Mouse (Mus musculus) erythroblast, embryonic 14.5 days (primary cell): ENCODE data around the gene Ppif. TPM values are rescaled to one million over a fixed set of nuclear protein-coding genes. Genes with fewer than 3 reads are reported as not detected.

Source experiments
- H3K27me3 ChIP-seq: 2 replicates; pipeline ENCODE4 v1.6.1; 2012; ENCODE audit warnings: inconsistent platforms; ENCODE audit not compliant: control insufficient read depth
- H3K36me3 ChIP-seq: 2 replicates; pipeline ENCODE4 v1.6.1; 2012; ENCODE audit warnings: mild to moderate bottlenecking, inconsistent platforms; ENCODE audit not compliant: control insufficient read depth
- H3K4me1 ChIP-seq: 2 replicates; pipeline ENCODE4 v1.6.1; 2012; ENCODE audit warnings: inconsistent platforms; ENCODE audit not compliant: control insufficient read depth
- H3K4me3 ChIP-seq: replicated peaks from 2 replicates; pipeline ENCODE3; 2012; ENCODE audit warnings: moderate library complexity, mild to moderate bottlenecking, inconsistent platforms
- H3K9me3 ChIP-seq: 2 replicates; pipeline ENCODE4 v1.6.1; 2012; ENCODE audit warnings: low read length, inconsistent platforms, mixed read lengths; ENCODE audit not compliant: control insufficient read depth
- GATA1 ChIP-seq: IDR thresholded peaks from 2 replicates; pipeline ENCODE4 v1.6.1; 2012; ENCODE audit warnings: low read length, inconsistent platforms, mixed read lengths
- TAL1 ChIP-seq: IDR thresholded peaks from 3 replicates; pipeline ENCODE4 v1.6.1; 2012; ENCODE audit warnings: low read length, inconsistent platforms, mixed read lengths
- polyA plus RNA-seq: library from polyadenylated mRNA; stranded (reverse); fragments of >175 nt; gene quantifications from 2 replicates; pipeline ENCODE4 v1.2.3, GENCODE M21; 2012

The Ppif gene
- polyA plus RNA-seq, 1 experiment: 0.71 TPM

DNA sequence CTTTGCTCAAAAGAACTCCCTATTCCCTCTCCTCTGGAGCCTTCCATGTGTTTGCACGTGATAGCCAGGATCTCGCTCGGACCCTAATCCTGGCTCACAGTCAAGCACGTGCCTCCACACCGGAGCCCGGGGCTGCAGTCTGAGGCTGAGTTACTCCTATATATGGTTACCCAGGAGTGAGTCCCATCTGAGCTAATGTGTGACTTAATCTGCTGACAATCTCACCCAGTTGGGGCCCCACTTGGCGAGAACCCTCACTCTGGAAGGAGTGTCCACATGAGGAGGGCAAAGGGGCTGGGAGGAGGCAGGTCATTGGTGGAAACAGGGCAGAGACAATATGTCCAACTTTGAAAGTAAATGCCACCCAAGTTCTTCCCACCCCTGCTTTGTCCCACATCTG is 17.2 kb downstream of the Ppif start:
- no peak overlapping the region for H3K4me3 ChIP-seq
- H3K4me1 ChIP-seq: peaks cover 27% of the 10 kb centered on the region
- H3K9me3 ChIP-seq: no peaks in the 10 kb centered on the region
- no peak for TF ChIP-seq TAL1
- no peak for TF ChIP-seq GATA1
- H3K36me3 ChIP-seq: peaks cover 8% of the 10 kb centered on the region; the same call in 1 of the 2 replicates
- H3K27me3 ChIP-seq: no peaks in the 10 kb centered on the region

- H3K36me3 ChIP-seq: peaks cover 8% of the 10 kb centered on the region; the same call in 1 of the 2 replicates
- peaks cover 27% of the 10 kb centered on the region for H3K4me1 ChIP-seq
- H3K4me3 ChIP-seq: no peak overlapping the region
- no peaks in the 10 kb centered on the region for H3K27me3 ChIP-seq
- H3K9me3 ChIP-seq: no peaks in the 10 kb centered on the region
- TF ChIP-seq GATA1 (no peak), TAL1 (no peak)
These were observed 17.6 kb downstream of the Ppif start for GRCm38 (mm10) chr14:25711602-25712001.

DNA sequence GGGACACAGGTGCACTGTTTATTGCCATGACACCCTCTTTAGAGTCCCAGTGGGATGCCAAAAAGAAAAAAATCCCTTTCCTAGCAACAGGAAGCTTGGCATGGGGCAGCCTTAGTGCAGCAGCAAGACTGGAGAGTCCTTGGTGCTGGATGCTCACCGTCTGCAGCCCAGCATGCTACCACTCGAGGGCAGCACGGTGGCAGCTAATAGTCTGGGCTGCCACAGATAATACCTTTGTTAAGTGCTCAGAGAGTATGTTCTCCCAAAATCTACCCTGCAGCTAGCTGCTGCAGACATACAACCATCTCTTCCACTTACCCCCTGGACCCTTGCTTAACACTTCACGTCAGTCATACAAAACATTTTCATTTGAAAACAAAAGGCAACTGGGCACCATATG is 19.5 kb downstream of the Ppif start:
- no peak for TF ChIP-seq TAL1
- TF ChIP-seq GATA1: no peak
- Histone ChIP-seq H3K27me3 (no peaks in the 10 kb centered on the region), H3K36me3 (peaks cover 8% of the 10 kb centered on the region; the same call in 1 of the 2 replicates), H3K4me3 (no peak overlapping the region), H3K4me1 (peaks cover 27% of the 10 kb centered on the region), H3K9me3 (no peaks in the 10 kb centered on the region)

- Histone ChIP-seq H3K36me3 (peaks cover 11% of the 10 kb centered on the region; the same call in 1 of the 2 replicates), H3K9me3 (no peaks in the 10 kb centered on the region), H3K4me3 (no peak overlapping the region), H3K27me3 (no peaks in the 10 kb centered on the region), H3K4me1 (peaks cover 7% of the 10 kb centered on the region)
- TF ChIP-seq GATA1: no peak
- no peak for TF ChIP-seq TAL1
These were observed 22.6 kb downstream of the Ppif start for GRCm38 (mm10) chr14:25716528-25716927.

GRCm38 (mm10) chr14:25717718-25718117 is 23.8 kb downstream of the Ppif start:
- no peaks in the 10 kb centered on the region for H3K27me3 ChIP-seq
- peaks cover 5% of the 10 kb centered on the region for H3K4me1 ChIP-seq
- H3K9me3 ChIP-seq: no peaks in the 10 kb centered on the region
- peaks cover 11% of the 10 kb centered on the region; the same call in 1 of the 2 replicates for H3K36me3 ChIP-seq
- no peak overlapping the region for H3K4me3 ChIP-seq
- TF ChIP-seq TAL1: no peak
- no peak for TF ChIP-seq GATA1

DNA sequence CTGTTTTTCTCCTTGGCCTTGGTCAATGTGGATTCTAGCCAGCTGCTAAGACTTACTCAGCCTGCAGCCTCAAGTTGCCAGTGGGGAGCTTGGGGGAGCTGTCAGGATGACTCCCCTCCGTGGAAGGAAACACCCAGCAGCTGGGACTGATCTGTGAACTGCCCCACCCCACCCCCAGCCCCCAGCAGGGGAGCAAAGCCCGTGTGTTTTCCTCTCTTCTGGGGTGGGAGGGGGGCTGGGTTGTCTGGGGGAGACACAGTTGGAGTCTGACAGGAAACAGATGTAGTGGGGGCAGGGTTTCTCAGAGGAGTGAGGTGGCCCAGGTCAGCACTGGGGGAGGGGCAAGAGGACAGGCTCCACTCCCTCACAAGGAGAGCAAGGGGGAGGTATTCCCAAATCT is 24.5 kb downstream of the Ppif start:
- Histone ChIP-seq H3K36me3 (peaks cover 11% of the 10 kb centered on the region; the same call in 1 of the 2 replicates), H3K27me3 (no peaks in the 10 kb centered on the region), H3K4me1 (peaks cover 5% of the 10 kb centered on the region), H3K4me3 (no peak overlapping the region), H3K9me3 (no peaks in the 10 kb centered on the region)
- TF ChIP-seq GATA1: no peak
- no peak for TF ChIP-seq TAL1

DNA sequence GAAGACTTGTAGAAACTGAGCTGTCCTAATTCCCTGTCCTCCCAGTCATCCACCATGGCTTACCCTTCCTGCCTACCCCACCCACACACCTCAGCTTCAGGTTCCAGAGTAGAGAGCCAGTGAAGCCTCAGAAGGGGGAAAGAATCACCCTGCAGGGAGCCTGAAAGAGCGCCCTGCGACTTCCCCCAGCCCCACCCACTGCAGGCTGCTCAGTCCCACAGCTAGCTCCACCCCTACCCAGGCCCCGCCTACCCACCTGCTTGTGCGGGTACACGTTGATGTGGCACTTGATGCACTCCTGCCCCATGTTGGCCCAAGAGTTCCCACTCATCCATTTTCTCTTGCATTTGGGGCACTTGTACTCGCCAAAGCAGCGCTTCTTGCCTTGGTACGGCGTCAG is 25.4 kb downstream of the Ppif start:
- TF ChIP-seq GATA1 (no peak), TAL1 (no peak)
- Histone ChIP-seq H3K9me3 (no peaks in the 10 kb centered on the region), H3K4me3 (no peak overlapping the region), H3K36me3 (peaks cover 10% of the 10 kb centered on the region; the same call in 1 of the 2 replicates), H3K27me3 (no peaks in the 10 kb centered on the region), H3K4me1 (peaks cover 5% of the 10 kb centered on the region)

- Histone ChIP-seq H3K4me1 (peaks cover 5% of the 10 kb centered on the region), H3K4me3 (no peak overlapping the region), H3K36me3 (peaks cover 3% of the 10 kb centered on the region; the same call in 1 of the 2 replicates), H3K27me3 (no peaks in the 10 kb centered on the region), H3K9me3 (no peaks in the 10 kb centered on the region)
- no peak for TF ChIP-seq TAL1
- no peak for TF ChIP-seq GATA1
These were observed 27.2 kb downstream of the Ppif start for GRCm38 (mm10) chr14:25720962-25721707.

- no peak overlapping the region for H3K4me3 ChIP-seq
- H3K4me1 ChIP-seq: no peaks in the 10 kb centered on the region
- TF ChIP-seq GATA1 (no peak), TAL1 (no peak)
- no peaks in the 10 kb centered on the region for H3K27me3 ChIP-seq
- H3K9me3 ChIP-seq: no peaks in the 10 kb centered on the region
- no peaks in the 10 kb centered on the region; the same call in 1 of the 2 replicates for H3K36me3 ChIP-seq
These were observed 31.1 kb downstream of the Ppif start for GRCm38 (mm10) chr14:25725032-25725497.

GRCm38 (mm10) chr14:25725690-25726089 is 31.7 kb downstream of the Ppif start:
- Histone ChIP-seq H3K27me3 (no peaks in the 10 kb centered on the region), H3K36me3 (no peaks in the 10 kb centered on the region; the same call in 1 of the 2 replicates), H3K4me3 (no peak overlapping the region), H3K9me3 (no peaks in the 10 kb centered on the region), H3K4me1 (no peaks in the 10 kb centered on the region)
- TF ChIP-seq GATA1 (no peak), TAL1 (no peak)
